Mouse (Mus musculus) limb, embryonic 12.5 days (tissue): ENCODE measurements around the gene Wiz. TPM values are rescaled to one million over a fixed set of nuclear protein-coding genes. Genes with fewer than 3 reads are reported as not detected.

ENCODE experiments used
- ATAC-seq: fragments of 200-750 bp; cut with Nextera tagmentation; 2 replicates; pipeline ENCODE4 v1.8.0; 2017; ENCODE audit warnings: low read depth, moderate TSS enrichment; ENCODE audit not compliant: insufficient number of reproducible peaks, insufficient read depth, low FRiP score, low TSS enrichment
- H3K27ac ChIP-seq: fragments of 300-500 bp; sonication (generic); 2 replicates; pipeline ENCODE4 v1.5.1; 2016; ENCODE audit warnings: mild to moderate bottlenecking, moderate library complexity
- H3K27me3 ChIP-seq: fragments of 300-500 bp; sonication (generic); 2 replicates; pipeline ENCODE4 v1.6.1; 2016; ENCODE audit warnings: mild to moderate bottlenecking, moderate library complexity
- H3K36me3 ChIP-seq: fragments of 300-500 bp; sonication (generic); 2 replicates; pipeline ENCODE4 v1.6.1; 2016; ENCODE audit warnings: mild to moderate bottlenecking, moderate library complexity
- H3K4me1 ChIP-seq: fragments of 300-500 bp; sonication (generic); replicated peaks from 2 replicates; pipeline ENCODE4 v1.6.1; 2016
- H3K4me2 ChIP-seq: fragments of 300-500 bp; sonication (generic); 2 replicates; pipeline ENCODE4 v1.6.1; 2016; ENCODE audit warnings: mild to moderate bottlenecking, moderate library complexity
- H3K4me3 ChIP-seq: fragments of 300-500 bp; sonication (generic); replicated peaks from 2 replicates; pipeline ENCODE4 v1.5.1; 2016; ENCODE audit warnings: mild to moderate bottlenecking
- H3K9ac ChIP-seq: fragments of 300-500 bp; sonication (generic); replicated peaks from 2 replicates; pipeline ENCODE4 v1.6.1; 2016; ENCODE audit warnings: mild to moderate bottlenecking, moderate library complexity
- H3K9me3 ChIP-seq: fragments of 300-500 bp; sonication (generic); 2 replicates; pipeline ENCODE4 v1.6.1; 2016; ENCODE audit warnings: mild to moderate bottlenecking, moderate library complexity
- WGBS: fragments of 180-500 bp; shearing (Covaris S2); methylation state at CpG from one replicate; pipeline ENCODE4 v1.1.7; 2016; 5-methylcytosine and 5-hydroxymethylcytosine counted together
- microRNA-seq: library from miRNA; unstranded; fragments of <30 nt; microRNA quantifications from one replicate; pipeline ENCODE4, GENCODE M21; 2017
- polyA plus RNA-seq: library from polyadenylated mRNA; unstranded; fragments of >200 nt; fragmentation: Nextera tagmentation; extraction: Ambion mirVana; gene quantifications from 2 replicates; pipeline ENCODE4 v1.2.1, GENCODE M21; 2016

Wiz gene
- polyA plus RNA-seq, 1 experiment from 2014 or later, result 30.0 TPM

DNA sequence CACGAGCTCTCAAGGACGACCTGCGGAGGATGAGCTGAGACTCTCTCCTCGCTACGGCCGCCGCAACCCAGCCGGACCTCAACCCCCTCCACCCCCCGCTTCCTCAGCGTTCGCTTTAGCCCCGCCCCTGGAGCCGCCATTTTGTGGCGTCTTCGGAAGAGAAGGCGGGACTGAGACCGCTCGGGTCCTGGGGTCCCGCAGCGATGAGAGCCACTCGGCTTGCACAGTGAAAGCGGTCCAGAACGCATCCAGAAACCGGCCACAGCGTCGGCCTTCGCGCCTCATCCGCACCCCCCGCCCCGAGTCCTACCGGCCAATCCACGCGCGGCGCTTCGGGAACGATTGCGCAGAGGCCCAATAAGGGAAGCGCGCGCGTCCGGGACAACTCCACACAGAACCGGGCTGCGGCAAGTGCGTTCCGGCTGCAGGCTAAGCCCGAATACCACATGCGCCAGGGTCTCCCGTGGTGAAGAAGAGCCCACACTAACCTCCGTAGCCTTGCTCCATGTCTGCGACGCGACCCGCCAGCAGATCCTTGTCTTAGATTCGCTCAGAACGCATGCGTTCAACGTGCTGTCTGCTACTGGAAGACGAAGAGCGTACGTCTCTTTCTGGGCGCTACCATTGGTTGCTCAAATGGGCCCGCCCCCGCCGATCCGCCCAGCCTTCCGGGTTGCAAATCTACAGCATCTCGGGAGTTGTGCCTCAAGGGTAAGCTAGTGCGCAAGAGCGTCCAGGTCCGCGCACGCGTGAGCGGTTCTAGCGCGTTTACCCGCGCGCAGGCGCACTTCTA lies 68.4 kb downstream of the Wiz start, which contains the start of gene Akap8:
Akap8 (minus strand) TSS at position 642 of the 793 bp plus-strand sequence.
- Histone ChIP-seq H3K27ac (peak within 1 kb of the TSS; percentile 96), H3K9ac (peak within 1 kb of the TSS; percentile 85), H3K36me3 (peaks cover 46% of the 10 kb centered on the region), H3K4me3 (peak within 1 kb of the TSS; percentile 83), H3K27me3 (no peaks in the 10 kb centered on the region), H3K9me3 (no peaks in the 10 kb centered on the region), H3K4me1 (peaks cover 21% of the 10 kb centered on the region), H3K4me2 (peak within 1 kb of the TSS; percentile 79)
- peak; percentile 99 for ATAC-seq
- under 1% methylated on average over 83 of the region's 83 CpGs for WGBS

DNA sequence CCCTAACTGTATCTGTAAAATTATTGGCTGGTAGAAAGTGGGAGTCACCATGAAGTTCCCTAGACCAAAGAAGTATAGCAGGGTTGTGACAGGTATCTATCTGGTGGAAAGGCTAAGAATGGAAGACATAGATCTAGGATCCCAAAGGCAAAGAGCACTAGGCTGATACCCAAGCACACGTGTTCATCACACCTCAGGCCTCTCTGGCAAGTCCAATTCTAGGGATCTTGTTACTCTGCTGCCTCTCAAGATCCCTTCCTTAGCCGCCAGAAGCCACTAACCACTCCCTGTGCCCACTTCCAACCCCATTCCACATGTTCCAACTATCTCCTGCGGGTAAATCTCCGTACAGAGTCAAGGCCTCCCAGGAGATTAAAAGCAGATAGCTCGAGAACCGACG lies 69.3 kb downstream of the Wiz start:
- Histone ChIP-seq H3K4me3 (peak overlapping the region; percentile 83), H3K27me3 (no peaks in the 10 kb centered on the region), H3K9me3 (no peaks in the 10 kb centered on the region), H3K27ac (peak overlapping the region; percentile 96), H3K36me3 (peaks cover 47% of the 10 kb centered on the region), H3K4me2 (peak overlapping the region; percentile 79), H3K9ac (peak overlapping the region; percentile 85), H3K4me1 (peaks cover 21% of the 10 kb centered on the region)
- under 1% methylated on average over 7 of the region's 7 CpGs for WGBS
- no peak for ATAC-seq

- no peak overlapping the region for H3K9ac ChIP-seq
- H3K36me3 ChIP-seq, result peaks cover 60% of the 10 kb centered on the region
- ATAC-seq, result no peak
Observed at GRCm38 (mm10) chr17:32317708-32318107, 71.5 kb downstream of the Wiz start.

GRCm38 (mm10) chr17:32317032-32317431 lies 72.2 kb downstream of the Wiz start:
- peaks cover 66% of the 10 kb centered on the region for H3K36me3 ChIP-seq
- WGBS, result 92% methylated on average over 8 of the region's 8 CpGs

More at GRCm38 (mm10) chr17:32317708-32318107, 71.5 kb downstream of the Wiz start:
- Histone ChIP-seq H3K4me2 (no peak overlapping the region), H3K9me3 (no peaks in the 10 kb centered on the region), H3K4me1 (peaks cover 21% of the 10 kb centered on the region), H3K4me3 (no peak overlapping the region), H3K27me3 (no peaks in the 10 kb centered on the region), H3K27ac (no peak overlapping the region)
- WGBS, result 89% methylated on average over 3 of the region's 3 CpGs

GRCm38 (mm10) chr17:32315560-32315959 lies 73.7 kb downstream of the Wiz start:
- H3K9ac ChIP-seq, result no peak overlapping the region
- H3K27me3 ChIP-seq, result no peaks in the 10 kb centered on the region
- peaks cover 12% of the 10 kb centered on the region for H3K4me1 ChIP-seq
- H3K36me3 ChIP-seq, result peaks cover 81% of the 10 kb centered on the region
- no peak overlapping the region for H3K27ac ChIP-seq
- no peak overlapping the region for H3K4me3 ChIP-seq
- H3K4me2 ChIP-seq, result no peak overlapping the region
- 95% methylated on average over 5 of the region's 5 CpGs for WGBS
- no peak for ATAC-seq
- H3K9me3 ChIP-seq, result no peaks in the 10 kb centered on the region

More at GRCm38 (mm10) chr17:32317032-32317431, 72.2 kb downstream of the Wiz start:
- H3K4me1 ChIP-seq, result peaks cover 15% of the 10 kb centered on the region
- no peaks in the 10 kb centered on the region for H3K9me3 ChIP-seq
- H3K27ac ChIP-seq, result no peak overlapping the region
- no peak overlapping the region for H3K9ac ChIP-seq
- H3K4me2 ChIP-seq, result no peak overlapping the region
- no peaks in the 10 kb centered on the region for H3K27me3 ChIP-seq
- H3K4me3 ChIP-seq, result no peak overlapping the region
- no peak for ATAC-seq

- H3K9me3 ChIP-seq, result no peaks in the 10 kb centered on the region
- ATAC-seq, result no peak
- peaks cover 5% of the 10 kb centered on the region for H3K4me1 ChIP-seq
- H3K4me2 ChIP-seq, result no peak overlapping the region
- H3K27me3 ChIP-seq, result no peaks in the 10 kb centered on the region
- peaks cover 98% of the 10 kb centered on the region for H3K36me3 ChIP-seq
- no peak overlapping the region for H3K9ac ChIP-seq
- H3K4me3 ChIP-seq, result no peak overlapping the region
- WGBS, result 78% methylated on average over 5 of the region's 5 CpGs
- H3K27ac ChIP-seq, result no peak overlapping the region
Observed at GRCm38 (mm10) chr17:32313892-32314291, 75.3 kb downstream of the Wiz start.

- no peaks in the 10 kb centered on the region for H3K9me3 ChIP-seq
- 93% methylated on average over 8 of the region's 8 CpGs for WGBS
- H3K4me3 ChIP-seq, result no peak overlapping the region
- H3K9ac ChIP-seq, result no peak overlapping the region
- peaks cover 100% of the 10 kb centered on the region for H3K36me3 ChIP-seq
- no peak overlapping the region for H3K27ac ChIP-seq
- no peaks in the 10 kb centered on the region for H3K27me3 ChIP-seq
- ATAC-seq, result no peak
- no peak overlapping the region for H3K4me2 ChIP-seq
- H3K4me1 ChIP-seq, result no peaks in the 10 kb centered on the region
Observed at GRCm38 (mm10) chr17:32312801-32313200, 76.4 kb downstream of the Wiz start.

DNA sequence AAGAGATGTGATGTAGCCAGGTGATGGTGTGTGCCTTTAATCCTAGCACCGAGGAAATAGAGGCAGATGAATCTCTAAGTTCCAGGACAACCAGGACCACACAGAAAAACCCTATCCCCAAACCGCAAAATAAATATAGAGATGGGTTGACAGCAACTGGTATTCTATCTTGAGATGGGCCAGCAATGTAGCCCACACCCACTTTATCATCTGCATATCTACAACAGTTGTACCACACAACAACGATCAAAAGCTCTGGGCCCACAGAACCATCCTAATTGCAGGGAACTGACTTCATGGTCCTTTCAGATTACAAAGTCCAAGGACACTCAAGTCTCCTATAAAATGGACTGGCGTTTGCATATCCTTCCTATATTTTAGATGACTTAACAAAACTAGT lies 81.3 kb downstream of the Wiz start:
- WGBS, result 96% methylated on average over 4 of the region's 4 CpGs
- Histone ChIP-seq H3K36me3 (peaks cover 100% of the 10 kb centered on the region), H3K4me3 (no peak overlapping the region)

More for the DNA sequence above, 81.3 kb downstream of the Wiz start:
- no peak for ATAC-seq
- no peak overlapping the region for H3K9ac ChIP-seq
- H3K4me2 ChIP-seq, result no peak overlapping the region
- H3K27ac ChIP-seq, result no peak overlapping the region
- H3K4me1 ChIP-seq, result no peaks in the 10 kb centered on the region
- no peaks in the 10 kb centered on the region for H3K27me3 ChIP-seq
- no peaks in the 10 kb centered on the region for H3K9me3 ChIP-seq

Small RNA genes lying within 50 kb of the gene (microRNA-seq; reads per million reads assigned to microRNA genes)
- not detected for gene Gm22201

Other genes with a start within 250 kb of the Wiz start
- 21.5 and 24.2 TPM in 2 replicates for gene Notch3, start 222.6 kb downstream of the Wiz start, polyA plus RNA-seq
- gene Ephx3, start 199.9 kb downstream of the Wiz start, polyA plus RNA-seq, result 0.09 TPM in 1 of 2 replicates, not detected in the other
- 98.2 and 119 TPM in 2 replicates for gene Brd4, start 104.7 kb downstream of the Wiz start, polyA plus RNA-seq
- gene Akap8, start 68.2 kb downstream of the Wiz start, polyA plus RNA-seq, result 151 and 153 TPM in 2 replicates
- 112 and 120 TPM in 2 replicates for gene Akap8l, start 38.8 kb downstream of the Wiz start, polyA plus RNA-seq
- 0.87 and 1.1 TPM in 2 replicates for gene Rasal3, start 14.1 kb upstream of the Wiz start, polyA plus RNA-seq
- not detected in 2 replicates for gene Pglyrp2, start 34.7 kb upstream of the Wiz start, polyA plus RNA-seq
- not detected in 2 replicates for gene Cyp4f39, start 63.3 kb upstream of the Wiz start, polyA plus RNA-seq
- gene Cyp4f17, start 116.6 kb upstream of the Wiz start, polyA plus RNA-seq, result 13.3 and 13.8 TPM in 2 replicates
- gene Cyp4f16, start 147.1 kb upstream of the Wiz start, polyA plus RNA-seq, result 23.8 and 26.6 TPM in 2 replicates
- gene Cyp4f37, start 231.9 kb upstream of the Wiz start, polyA plus RNA-seq, result not detected in 2 replicates